Mouse (Mus musculus): ENCODE measurements around the gene Syne2.
"Not testable (repeated sequence)": the region's sequence is repeated elsewhere in the genome, so short reads cannot be mapped to it uniquely, and the experiment has no call there.

Gene Syne2

DNA sequence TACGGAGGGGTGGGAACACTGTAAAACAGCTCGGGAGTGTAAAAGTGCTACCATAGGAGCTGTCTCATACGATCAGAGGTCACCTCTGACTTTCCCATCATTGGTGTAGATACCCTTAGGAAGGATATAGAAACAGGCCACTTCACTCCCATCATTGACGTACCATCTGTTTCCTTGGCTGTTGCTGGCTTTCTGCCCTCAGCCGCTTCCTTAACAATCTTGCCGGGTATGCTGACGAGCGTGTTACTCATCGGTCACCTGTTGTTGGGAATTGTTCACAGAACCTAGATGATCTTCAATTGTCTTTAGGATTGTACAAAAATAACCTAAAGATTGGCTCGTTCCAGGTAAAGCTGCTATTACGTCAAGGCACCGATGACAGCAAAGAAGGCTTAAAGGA lies 284.7 kb downstream of the Syne2 start:
- DNase-seq (ENCODE audit: low read depth, low spot score): no peak

DNA sequence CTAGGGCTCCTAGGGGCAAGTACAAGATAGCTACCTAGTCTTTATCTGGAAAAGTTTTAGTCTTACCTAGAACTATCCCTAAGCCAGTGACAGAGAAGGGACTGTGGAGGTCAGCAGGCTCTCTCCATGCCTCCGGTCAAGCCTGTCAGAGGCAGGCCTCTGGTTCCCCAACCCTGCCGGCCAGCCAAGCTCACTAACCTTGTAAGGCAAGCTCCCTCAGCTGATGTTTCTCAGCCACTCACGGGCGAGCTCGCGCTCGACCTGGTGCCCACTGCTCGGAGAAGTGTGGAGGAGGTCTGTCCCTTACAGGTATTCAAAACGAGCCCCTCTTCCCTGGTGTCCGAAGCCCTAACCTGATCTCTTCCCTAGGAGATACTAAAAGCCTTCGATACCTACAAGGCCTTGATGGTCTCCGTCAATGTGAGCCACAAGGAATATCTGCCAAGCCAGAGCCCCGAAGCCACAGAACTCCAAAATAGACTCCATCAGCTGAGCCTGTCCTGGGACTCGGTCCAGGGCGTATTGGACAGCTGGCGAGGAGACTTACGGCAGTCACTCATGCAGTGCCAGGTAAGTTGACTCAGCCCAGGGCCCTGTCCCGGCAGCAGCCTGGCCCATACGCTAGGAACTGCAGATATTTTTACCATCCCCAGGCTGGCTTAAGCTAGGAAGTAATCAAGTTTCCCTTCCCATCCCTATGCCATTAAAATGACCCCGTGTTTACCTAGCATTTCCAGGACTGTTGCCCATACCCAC lies 286.8 kb downstream of the Syne2 start:
- DNase-seq (ENCODE audit: low read depth, low spot score): no peak

DNA sequence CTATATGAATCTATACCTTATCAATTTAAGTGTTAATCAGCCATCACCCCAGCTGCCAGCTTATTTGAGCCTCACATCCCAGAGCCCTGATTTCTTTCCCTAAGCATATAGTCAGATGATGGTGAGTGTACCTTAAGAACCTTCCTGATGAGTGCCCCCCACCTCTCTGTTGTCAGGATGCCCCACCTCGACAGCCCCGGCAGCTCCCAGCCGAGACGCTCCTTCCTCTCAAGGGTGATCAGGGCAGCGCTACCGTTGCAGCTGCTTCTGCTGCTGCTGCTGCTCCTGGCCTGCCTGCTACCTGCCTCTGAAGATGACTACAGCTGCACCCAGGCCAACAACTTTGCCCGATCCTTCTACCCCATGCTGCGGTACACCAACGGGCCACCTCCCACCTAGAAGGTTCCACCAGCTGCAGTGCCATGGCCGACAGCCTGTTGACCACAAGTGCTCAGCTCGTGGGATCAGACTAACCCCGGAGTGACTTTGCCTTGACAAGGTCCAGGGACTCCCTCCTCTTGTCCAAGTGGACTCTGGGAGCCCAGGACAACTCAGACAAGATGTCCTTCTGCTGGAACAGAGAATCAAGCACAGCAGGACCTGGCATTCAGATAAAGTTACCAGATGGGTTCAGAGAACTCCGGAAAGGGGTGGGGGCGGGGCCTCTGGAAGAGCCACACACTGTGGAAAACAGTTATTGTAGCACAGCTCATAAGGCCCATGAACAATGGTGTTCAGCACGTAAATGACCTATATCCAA lies 291.9 kb downstream of the Syne2 start:
- DNase-seq (ENCODE audit: low read depth, low spot score): no peak

DNA sequence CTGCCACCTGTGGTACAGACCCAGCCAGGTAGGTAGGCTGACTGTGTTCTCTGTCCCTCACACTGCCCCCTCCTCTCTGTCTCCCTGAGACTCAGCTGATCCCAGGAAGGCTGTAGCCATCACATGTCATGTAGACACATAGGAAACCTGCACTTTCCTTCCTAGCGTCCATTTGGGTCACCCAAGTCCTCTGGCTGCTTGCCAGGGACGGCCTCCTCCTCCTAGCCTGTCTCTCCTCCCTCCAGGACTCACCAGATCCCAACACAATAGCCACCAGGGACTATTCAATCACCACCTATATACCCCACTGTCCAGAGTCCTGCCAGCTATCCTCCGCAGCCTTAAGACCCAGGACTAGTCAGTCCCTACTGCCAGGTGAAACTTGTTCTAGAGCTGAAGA lies 293.1 kb downstream of the Syne2 start:
- no peak for DNase-seq (ENCODE audit: low read depth, low spot score)

DNA sequence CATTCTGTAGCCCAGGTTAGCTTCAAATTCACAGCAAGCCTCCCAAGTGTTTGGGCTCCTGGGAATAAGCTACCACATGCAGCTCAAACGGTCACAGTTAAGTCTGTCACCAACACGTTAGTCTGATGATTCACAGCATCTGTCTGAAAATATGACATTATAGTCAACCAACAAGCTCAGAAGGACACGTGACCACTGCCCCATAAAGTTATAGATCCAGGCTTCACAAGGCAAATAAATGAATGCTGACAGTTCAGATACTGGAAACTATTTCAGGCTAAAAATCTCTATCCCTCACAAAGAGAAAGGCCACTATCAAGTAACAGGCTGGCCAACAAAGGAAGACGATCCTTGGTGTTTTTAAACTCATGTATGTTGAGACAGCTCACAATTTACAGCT lies 298.6 kb downstream of the Syne2 start:
- DNase-seq (ENCODE audit: low read depth, low spot score): no peak

DNA sequence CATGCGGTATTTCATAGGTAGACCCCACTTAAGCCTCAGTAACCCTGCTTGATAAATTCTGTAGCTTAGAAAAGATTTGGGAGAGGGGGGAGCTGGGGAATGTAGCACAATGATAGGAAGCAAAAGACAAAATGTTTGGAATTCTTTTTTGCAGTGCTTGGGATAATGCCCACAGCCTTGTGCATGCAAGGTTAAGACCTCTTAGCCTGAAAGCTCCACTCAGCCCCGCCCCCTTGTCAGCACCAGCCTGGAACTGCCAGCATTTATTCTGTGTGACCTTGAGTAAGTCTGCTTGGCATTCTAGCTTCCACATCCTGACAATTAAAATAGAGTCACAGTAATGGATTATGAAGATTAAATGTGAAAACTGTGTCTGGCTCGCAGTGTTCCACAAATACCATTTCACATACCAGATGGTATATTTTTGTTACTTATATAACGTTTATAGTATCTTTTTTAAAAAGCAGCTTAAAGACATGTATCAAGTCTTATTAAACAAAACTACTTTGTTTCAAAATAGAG lies 299.8 kb downstream of the Syne2 start:
- no peak for DNase-seq (ENCODE audit: low read depth, low spot score)

DNA sequence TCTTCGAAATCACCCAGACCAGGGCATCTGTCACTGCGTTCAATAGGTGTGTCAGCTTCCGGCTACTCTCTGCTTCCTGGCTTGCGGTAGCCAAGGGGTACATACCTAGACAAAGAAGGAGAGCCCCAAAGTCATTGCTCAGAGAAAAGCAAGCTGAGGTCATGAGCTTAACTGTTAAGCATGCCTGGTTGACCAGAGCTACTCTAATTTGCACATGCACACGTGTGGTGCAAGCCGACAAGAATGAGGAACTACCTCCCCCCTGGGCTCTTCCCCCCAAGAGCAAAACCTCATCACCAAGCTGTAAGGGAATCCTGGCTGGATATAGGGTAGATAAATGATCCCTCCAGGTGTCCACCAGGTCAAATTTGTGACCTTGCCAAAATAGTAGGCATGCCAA lies 305.3 kb downstream of the Syne2 start:
- DNase-seq (ENCODE audit: low read depth, low spot score): no peak

DNA sequence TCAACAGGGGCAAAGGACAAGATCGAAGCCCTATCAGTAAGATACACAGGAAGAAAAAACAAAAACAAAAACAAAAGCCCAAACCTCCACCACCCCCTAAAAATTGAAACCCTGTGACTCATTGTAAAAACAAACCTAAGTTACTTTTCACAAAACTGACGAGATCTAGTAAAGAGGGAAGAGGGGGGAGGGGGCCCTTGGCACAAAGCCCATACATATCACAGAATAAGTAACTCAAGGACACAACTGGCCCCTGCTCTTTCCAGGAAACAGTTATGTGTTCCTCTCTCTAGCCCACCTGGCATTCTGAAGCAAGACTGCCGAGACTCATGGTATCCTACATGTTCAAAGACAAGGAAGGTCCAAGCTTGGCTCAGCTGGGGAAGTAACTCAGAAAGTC lies 310.4 kb downstream of the Syne2 start:
- DNase-seq (ENCODE audit: low read depth, low spot score): no peak

DNA sequence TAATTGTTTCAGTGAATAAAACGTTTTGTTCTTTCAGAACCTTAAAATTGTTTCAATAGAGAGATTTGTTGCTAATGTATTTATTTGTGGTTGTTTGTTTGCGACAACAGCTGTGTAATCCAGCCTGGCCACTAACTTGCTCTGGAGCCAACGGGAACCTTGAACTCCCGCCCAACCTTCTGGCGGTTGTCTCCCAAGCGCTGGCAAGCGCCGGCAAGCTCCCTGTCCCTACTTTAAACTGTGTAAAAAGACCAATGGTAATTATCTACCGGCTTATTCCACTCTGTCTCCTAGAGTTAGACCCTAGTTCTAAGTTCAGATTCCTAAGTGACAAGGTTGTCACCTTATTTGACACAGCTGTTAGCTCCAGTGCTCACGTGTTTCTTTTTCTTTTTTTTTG lies 310.9 kb downstream of the Syne2 start:
- DNase-seq (ENCODE audit: low read depth, low spot score): no peak

DNA sequence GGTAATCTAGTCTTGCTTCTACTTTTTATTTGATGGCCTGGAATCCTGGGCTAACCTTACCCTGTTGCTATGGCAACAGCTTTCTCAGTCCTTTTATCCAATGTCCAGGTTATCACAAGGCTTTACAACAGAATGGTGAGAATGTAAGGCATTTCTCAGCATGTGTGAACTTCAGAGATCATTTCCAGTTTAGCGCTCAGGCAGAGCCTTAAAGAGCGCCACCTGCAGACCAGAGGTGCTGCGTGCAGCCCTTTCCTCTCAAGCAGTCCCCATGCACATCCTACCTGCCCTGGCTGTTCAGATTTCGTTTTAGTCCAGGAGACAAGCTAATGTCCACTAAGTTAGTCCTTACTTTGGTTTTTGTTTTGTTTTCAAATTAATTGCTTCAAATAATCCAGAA lies 312.3 kb downstream of the Syne2 start:
- DNase-seq (ENCODE audit: low read depth, low spot score): peak; percentile 70

DNA sequence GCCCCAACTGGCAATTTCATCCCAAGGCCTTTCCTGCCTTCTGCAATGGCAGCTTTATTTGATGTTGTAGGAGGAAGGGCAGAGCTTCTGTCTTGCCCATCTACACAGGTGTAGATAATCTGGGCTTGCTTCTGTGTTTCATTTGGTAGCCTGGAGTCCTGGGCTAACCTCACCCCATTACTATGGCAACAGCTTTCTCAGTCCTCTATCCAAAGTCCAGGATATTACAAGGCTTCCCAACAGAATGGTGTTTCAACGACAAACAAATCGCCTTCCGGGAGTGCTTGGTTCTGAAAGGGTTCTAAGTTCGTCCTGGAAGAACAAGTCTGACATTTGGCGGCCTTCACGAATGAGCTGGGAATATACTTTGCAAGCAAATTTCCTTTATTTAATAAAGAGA lies 313.0 kb downstream of the Syne2 start:
- DNase-seq (ENCODE audit: low read depth, low spot score): no peak

DNA sequence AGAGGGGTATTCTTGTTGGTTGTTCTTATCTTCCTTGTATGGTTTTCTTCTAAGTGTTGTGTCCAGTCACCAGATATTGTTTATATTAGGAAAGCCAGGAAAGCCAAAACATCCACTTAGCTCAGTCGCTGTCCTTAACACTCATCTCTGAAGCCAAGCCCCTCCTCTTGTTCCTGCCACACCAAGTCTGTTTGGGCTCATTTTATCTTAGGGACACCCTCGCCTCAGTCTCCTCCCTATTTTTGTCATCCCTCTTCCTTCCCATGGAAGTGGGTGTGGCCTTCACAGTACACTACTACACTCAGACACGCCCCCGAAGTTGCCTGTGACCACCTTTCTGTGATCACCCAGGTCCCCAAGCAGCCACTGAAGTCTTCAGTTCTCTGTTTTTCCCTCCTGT lies 314.7 kb downstream of the Syne2 start:
- DNase-seq (ENCODE audit: low read depth, low spot score): no peak

DNA sequence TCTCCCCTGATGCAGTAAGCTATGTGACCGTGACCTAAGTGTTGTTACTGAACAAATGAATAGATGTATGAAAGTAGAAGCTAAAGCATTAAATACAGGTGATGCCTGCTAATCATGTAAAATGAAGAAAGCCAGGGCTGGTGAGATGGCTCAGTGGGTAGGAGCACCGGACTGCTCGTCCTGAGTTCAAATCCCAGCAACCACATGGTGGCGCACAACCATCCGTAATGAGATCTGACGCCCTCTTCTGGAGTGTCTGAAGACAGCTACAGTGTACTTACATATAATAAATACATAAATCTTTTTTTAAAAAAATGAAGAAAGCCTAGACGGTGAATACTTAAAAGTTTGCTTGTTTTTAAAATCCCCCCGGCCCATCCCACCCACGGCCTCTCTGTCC lies 315.1 kb downstream of the Syne2 start:
- DNase-seq (ENCODE audit: low read depth, low spot score): not testable (repeated sequence)

DNA sequence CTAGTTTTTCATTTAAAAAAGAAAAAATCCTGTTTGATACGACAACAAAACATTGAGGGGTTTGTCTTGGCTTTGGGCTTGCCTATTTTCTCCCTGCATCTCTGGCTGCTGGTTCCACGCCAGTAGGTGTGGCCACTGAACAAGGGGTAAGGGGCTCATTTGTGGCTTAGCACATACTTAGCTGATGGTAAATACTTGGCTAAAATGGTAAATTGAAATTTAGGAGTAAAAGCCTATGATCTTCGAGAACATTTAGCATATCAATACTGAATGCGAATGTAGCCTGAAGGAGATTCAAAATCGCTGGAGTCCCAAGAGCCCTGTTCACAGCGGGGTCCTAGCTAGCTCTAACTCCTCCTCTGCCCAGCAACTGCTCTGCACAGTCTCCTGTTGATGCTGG lies 318.8 kb downstream of the Syne2 start:
- no peak for DNase-seq (ENCODE audit: low read depth, low spot score)

DNA sequence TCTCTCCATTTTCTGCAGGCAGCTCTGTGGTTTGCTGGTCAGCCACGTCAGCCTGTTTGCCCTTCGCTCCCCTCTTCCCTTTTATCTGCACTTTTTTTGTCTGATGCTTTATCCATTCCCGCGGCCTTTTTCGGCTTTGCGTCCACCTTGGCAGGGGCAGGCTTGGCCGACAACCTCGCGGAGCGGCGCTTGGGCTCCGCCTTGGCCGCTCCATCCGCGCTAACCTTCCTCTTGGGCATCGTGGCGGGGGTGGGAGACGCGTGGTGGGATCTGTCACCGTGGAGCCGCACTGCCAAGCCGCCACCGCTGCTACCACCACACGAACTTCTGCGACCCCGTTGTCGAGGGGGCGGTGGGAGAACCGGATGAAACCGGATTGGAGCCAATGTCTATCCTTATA lies 334.5 kb downstream of the Syne2 start:
- DNase-seq (ENCODE audit: low read depth, low spot score): not testable (repeated sequence)
